Mouse (Mus musculus): ENCODE results near the gene Tex33.
"Not testable (repeated sequence)": the region's sequence is repeated elsewhere in the genome, so short reads cannot be mapped to it uniquely, and the experiment has no call there.

The Tex33 gene

GRCm38 (mm10) chr15:78377859-78378258 is 17.9 kb downstream of the Tex33 start:
- no peak for DNase-seq (ENCODE audit: extremely low spot score, low spot score)

GRCm38 (mm10) chr15:78374204-78374603 is 21.5 kb downstream of the Tex33 start:
- no peak for DNase-seq (ENCODE audit: extremely low spot score, low spot score)

- DNase-seq (ENCODE audit: extremely low spot score, low spot score), result no peak
These were observed 22.9 kb downstream of the Tex33 start for GRCm38 (mm10) chr15:78372796-78373195.

- DNase-seq (ENCODE audit: extremely low spot score, low spot score), result no peak
These were observed 26.1 kb downstream of the Tex33 start for GRCm38 (mm10) chr15:78369641-78370040.

- DNase-seq (ENCODE audit: extremely low spot score, low spot score), result peak; percentile 52
These were observed 26.8 kb downstream of the Tex33 start for GRCm38 (mm10) chr15:78368926-78369346.

- DNase-seq (ENCODE audit: extremely low spot score, low spot score), result no peak
These were observed 27.9 kb downstream of the Tex33 start for GRCm38 (mm10) chr15:78367811-78368210.

- no peak for DNase-seq (ENCODE audit: extremely low spot score, low spot score)
These were observed 28.8 kb downstream of the Tex33 start for GRCm38 (mm10) chr15:78366875-78367274.

- no peak for DNase-seq (ENCODE audit: extremely low spot score, low spot score)
These were observed 29.8 kb downstream of the Tex33 start for GRCm38 (mm10) chr15:78365916-78366315.

- DNase-seq (ENCODE audit: extremely low spot score, low spot score), result no peak
These were observed 40.2 kb downstream of the Tex33 start for GRCm38 (mm10) chr15:78355548-78355947.

- peak; percentile 30 for DNase-seq (ENCODE audit: extremely low spot score, low spot score)
These were observed 40.8 kb downstream of the Tex33 start for GRCm38 (mm10) chr15:78354958-78355357.

GRCm38 (mm10) chr15:78351586-78352165 is 44.0 kb downstream of the Tex33 start:
- DNase-seq (ENCODE audit: extremely low spot score, low spot score), result no peak

- no peak for DNase-seq (ENCODE audit: extremely low spot score, low spot score)
These were observed 51.1 kb downstream of the Tex33 start for GRCm38 (mm10) chr15:78344567-78344966.

GRCm38 (mm10) chr15:78343683-78344082 is 52.0 kb downstream of the Tex33 start:
- no peak for DNase-seq (ENCODE audit: extremely low spot score, low spot score)

- DNase-seq (ENCODE audit: extremely low spot score, low spot score), result not testable (repeated sequence)
These were observed 54.8 kb downstream of the Tex33 start for GRCm38 (mm10) chr15:78340919-78341318.

- peak; percentile 37 for DNase-seq (ENCODE audit: extremely low spot score, low spot score)
These were observed 55.9 kb downstream of the Tex33 start for GRCm38 (mm10) chr15:78339627-78340423.

- DNase-seq (ENCODE audit: extremely low spot score, low spot score), result no peak
These were observed 61.3 kb downstream of the Tex33 start for GRCm38 (mm10) chr15:78334380-78334779.

- no peak for DNase-seq (ENCODE audit: extremely low spot score, low spot score)
These were observed 62.7 kb downstream of the Tex33 start for GRCm38 (mm10) chr15:78332981-78333380.

- DNase-seq (ENCODE audit: extremely low spot score, low spot score), result no peak
These were observed 64.0 kb downstream of the Tex33 start for GRCm38 (mm10) chr15:78331523-78332340.

GRCm38 (mm10) chr15:78330706-78331105 is 65.0 kb downstream of the Tex33 start:
- DNase-seq (ENCODE audit: extremely low spot score, low spot score), result no peak

GRCm38 (mm10) chr15:78329972-78330371 is 65.7 kb downstream of the Tex33 start:
- DNase-seq (ENCODE audit: extremely low spot score, low spot score), result not testable (repeated sequence)

- no peak for DNase-seq (ENCODE audit: extremely low spot score, low spot score)
These were observed 67.1 kb downstream of the Tex33 start for GRCm38 (mm10) chr15:78328520-78329097.

Data from neural tube, embryonic 10.5 days (tissue).